Mouse (Mus musculus) adrenal gland, postnatal 4 days (tissue): ENCODE measurements around the gene Ncbp3. TPM values are rescaled to one million over a fixed set of nuclear protein-coding genes. Genes with fewer than 3 reads are reported as not detected.
"Not testable (repeated sequence)": the region's sequence is repeated elsewhere in the genome, so short reads cannot be mapped to it uniquely, and the experiment has no call there.

Experiments
- DNase-seq, 2 experiments: peaks; one replicate each; pipeline ENCODE4 v3.0.0; 2021 to 2022; ENCODE audit warnings: low spot score in 2 of 2, mixed read lengths in 2 of 2
- total RNA-seq, 2 experiments: library from RNA; stranded (reverse); gene quantifications; 2 replicates each; pipeline ENCODE4 v1.2.3; 2021

Ncbp3 gene
- total RNA-seq, 2 experiments from 2014 or later = 15.2 to 17.2 TPM

- DNase-seq = no peak
Measured at GRCm38 (mm10) chr11:73084804-73085231, 37.2 kb downstream of the Ncbp3 start.

GRCm38 (mm10) chr11:73085391-73085790, 37.8 kb downstream of the Ncbp3 start:
- no peak for DNase-seq

- DNase-seq = no peak
Measured at GRCm38 (mm10) chr11:73087700-73088480, 40.3 kb downstream of the Ncbp3 start.

DNA sequence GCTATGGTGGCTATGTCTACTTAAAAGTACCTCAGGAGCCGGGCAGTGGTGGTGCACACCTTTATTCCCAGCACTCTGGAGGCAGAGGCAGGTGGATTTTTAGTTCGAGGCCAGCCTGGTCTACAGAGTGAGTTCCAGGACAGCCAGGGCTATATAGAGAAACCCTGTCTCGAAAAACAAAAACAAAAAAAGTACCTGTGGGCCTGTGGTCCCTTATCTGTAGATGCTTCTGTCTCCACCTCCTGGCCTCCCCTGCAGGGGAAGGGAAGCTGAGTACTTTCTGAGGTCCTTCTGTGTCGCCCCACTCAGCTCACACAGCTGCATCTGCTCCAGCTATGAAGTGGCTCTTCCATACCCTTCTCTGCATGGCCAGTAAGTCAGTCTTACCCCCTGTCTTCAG, 42.7 kb downstream of the Ncbp3 start, which contains the start of gene Itgae:
Gene Itgae, plus strand, starts transcription at position 301 of the 400 bp plus-strand sequence.
- DNase-seq = no peak

- DNase-seq = no peak
Measured at GRCm38 (mm10) chr11:73090826-73091225, 43.2 kb downstream of the Ncbp3 start.

DNA sequence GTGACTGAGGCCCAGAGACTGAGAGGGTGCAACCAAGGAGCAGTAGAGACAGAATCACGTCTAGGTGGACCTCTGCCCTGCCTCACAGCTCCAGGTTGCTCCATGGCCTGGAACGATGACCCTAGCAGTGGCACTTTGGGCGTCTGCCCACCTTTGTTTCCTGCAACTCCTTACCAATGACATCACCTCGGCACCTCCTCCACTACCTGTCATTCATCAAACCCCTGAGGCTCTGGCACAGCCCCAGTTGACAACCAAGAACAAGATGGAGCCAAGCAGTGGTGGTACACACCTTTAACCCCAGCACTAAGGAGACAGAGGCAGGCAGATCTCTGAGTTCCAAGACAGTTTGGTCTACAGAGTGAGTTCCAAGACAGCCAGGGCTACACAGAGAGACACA, 44.5 kb downstream of the Ncbp3 start:
- no peak for DNase-seq

DNA sequence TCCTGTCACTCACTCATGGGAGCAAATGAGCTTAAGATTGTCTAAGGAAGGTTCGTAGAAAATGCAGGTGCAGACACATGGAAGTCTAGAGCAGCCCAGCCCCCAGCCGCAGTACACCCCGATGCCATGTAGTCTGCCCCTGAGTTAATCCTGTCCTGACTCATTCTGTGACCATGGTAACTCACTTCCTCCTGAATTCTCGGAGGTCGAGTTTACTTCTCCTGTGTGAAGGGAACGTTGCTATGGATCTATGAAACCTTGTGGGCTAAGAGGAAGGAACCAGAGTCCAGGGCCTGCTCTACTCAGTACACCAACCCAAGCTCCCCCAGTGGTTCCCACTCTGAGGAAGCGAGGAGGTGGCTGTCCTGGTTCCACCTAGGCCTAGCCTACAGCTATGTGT, 45.3 kb downstream of the Ncbp3 start:
- no peak for DNase-seq

GRCm38 (mm10) chr11:73094231-73094995, 46.8 kb downstream of the Ncbp3 start:
- no peak for DNase-seq

DNA sequence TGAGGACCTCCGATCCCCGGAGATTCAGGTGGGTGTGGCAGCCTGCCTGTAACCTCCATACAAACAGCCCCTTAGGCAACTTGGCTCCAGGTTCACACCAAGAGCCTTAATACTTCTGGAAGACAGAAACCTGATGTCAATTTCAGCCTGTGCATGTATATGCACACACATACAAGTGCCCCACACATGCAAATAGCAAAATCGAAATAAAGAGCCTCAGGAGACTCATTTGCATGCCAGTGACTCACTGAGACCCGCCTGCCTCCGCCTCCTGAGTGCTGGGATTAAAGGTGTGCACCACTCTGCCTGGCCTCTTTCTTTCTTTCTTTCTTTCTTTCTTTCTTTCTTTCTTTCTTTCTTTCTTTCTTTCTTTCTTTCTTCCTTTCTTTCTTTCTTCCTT, 51.3 kb downstream of the Ncbp3 start:
- DNase-seq = no peak

DNA sequence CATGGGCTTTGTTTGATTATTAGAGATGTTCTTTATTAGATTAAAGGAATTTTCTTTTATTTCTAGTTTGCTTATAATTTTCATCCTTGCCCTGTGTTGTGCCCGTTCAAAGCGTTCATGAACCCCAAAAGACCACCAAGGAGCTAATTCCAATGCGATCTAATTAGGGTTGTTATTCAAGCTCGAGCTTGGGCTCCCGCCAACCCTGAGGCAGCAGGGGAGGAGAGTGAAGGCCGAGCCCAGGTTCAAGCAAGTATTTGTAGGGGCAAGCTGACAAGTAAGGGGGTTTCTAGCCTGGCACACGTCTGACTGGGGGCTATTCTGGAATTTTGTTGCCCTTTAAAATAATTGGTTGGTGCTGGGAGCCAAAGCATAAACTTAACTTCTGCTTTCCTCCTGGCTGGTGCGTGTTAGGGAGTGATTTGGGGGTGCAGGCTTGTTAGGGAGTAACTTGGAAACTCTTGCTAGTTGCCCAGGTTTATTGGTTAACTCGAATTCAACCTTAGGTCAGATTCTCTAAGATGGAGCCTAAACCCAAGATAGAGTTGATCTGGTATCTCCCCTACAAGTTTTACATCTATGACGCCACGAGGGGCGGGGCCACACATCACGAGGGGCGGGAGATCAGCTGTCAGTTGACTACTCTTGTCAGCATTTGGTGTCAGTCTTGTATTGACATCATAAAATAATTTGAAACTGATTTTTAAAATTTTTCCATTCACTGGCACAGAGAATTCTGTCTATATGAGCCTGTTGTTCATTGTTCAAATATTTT, 52.6 kb downstream of the Ncbp3 start:
- DNase-seq = no peak

- no peak for DNase-seq
Measured at GRCm38 (mm10) chr11:73101308-73101707, 53.7 kb downstream of the Ncbp3 start.

- DNase-seq = no peak
Measured at GRCm38 (mm10) chr11:73105246-73105645, 57.7 kb downstream of the Ncbp3 start.

DNA sequence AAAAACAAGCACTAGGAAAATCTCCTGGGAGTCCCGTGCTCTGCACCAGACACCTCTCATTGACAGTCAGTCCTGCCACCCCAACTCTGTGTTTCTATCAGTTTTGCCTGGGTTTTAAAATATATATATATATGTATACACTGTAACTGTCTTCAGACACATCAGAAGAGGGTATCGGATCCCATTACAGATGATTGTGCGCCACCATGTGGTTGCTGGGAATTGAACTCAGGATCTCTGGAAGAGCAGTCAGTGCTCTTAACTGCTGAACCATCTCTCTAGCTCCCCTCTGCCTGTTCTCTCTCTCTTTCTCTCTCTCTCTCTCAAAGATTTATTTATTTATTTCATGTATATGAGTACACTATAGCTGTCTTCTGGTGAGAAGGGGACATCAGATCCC, 59.8 kb downstream of the Ncbp3 start:
- DNase-seq = not testable (repeated sequence)

DNA sequence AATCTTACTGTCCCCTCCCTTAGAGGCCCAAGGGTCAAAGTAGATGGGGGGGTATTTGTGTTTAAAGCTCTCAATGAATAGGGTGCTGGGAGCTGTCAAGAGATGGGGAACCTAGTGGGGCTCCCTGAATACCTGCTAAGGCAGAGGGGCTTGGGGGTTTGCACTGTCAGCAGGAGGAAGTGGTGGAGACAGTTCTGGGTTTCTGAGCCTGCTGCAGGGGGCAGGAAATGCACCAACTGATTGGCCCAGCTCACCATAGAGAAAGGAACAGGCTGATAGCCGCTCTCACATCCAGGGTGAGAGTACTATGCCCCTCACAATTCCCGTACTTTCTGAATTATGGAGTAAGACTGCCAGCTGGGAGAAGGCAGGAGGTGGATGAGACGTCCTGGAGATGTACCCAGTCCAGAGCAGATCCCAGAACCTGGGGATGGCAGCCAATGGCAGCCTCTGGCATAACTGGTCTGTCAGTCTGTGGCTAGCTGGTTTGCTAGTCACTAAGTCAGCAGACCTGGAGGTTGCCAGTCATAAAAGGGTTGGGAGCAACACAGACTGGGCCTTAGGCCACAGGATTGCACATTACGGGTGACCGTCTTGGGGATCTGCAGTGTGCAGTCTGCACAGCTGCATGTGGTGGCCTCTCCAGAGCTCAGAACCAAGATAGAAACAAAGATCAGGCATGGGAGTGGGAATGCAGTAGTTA, 60.8 kb downstream of the Ncbp3 start:
- no peak for DNase-seq

GRCm38 (mm10) chr11:73108898-73109625, 61.5 kb downstream of the Ncbp3 start:
- no peak for DNase-seq

DNA sequence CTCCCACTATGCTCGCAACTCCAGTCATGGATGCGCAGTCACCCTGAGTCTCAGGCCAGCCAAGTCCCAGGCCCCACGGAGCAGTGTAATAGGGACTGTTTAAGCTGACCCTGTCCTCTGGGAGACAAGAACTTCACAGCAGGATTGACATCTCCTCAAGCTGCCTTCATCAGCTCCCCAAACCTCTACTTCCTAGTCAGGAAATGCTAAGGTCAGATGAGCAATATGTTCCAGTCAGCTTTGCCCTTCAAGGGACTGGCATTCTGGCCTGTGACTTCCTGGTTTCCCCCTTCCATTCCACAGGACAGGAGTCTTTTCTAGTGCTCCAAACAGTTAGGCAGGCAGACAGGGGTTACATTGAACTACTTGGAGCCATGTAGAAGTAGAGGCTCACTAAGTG, 62.4 kb downstream of the Ncbp3 start:
- DNase-seq = no peak

DNA sequence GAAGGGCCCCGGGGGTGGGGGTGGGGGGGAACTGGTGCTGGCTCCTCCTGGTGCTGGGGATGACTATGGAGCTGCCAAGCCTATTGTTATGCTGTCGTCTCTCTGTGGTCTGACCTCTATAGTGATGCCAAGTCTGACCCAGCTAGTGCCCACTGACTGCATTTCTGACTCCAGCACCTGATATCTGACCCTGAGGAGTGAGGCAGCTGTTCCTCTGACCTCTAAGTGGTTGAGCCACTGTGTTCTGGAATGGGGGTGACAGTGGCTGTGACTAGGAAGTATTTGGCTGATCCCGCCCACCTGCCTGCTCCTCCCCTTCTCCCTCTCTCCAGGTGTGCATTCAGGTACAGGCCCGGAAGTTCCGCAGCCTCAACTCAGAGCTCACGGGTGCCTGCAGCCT, 63.8 kb downstream of the Ncbp3 start:
- no peak for DNase-seq

GRCm38 (mm10) chr11:73126495-73126894, 78.9 kb downstream of the Ncbp3 start:
- no peak for DNase-seq

DNA sequence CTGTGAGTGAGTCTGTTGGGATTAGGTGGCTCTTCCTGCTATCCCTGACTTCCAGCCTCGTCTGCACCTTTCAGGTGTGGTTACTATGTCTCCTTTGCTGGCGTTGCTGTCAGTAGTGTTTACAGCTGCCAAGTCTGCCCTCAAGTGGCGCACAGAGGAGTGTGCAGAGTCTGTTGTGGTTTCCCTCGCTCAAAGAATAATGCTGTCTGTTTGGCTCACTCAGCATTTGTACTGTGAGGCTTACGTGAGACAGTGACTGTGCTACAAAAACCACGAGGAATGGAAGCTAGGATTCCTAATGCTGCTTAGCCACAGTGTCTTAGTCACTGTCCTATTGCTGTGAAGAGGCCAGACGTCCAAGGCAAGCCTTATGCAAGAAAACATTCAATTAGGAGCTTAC, 83.4 kb downstream of the Ncbp3 start:
- DNase-seq = no peak

GRCm38 (mm10) chr11:73132999-73133398, 85.4 kb downstream of the Ncbp3 start:
- no peak for DNase-seq
